Mouse (Mus musculus) B cell, adult 67 days (primary cell): ENCODE data around the gene 1810010H24Rik. TPM values are rescaled to one million over a fixed set of nuclear protein-coding genes. Genes with fewer than 3 reads are reported as not detected.

Source experiments
- total RNA-seq, 2 experiments: library from RNA; stranded (reverse); gene quantifications; 4 replicates each; pipeline ENCODE4 v1.2.4; 2023

The 1810010H24Rik gene
- total RNA-seq = 1 to 10 TPM; 6.4 to 6.6 TPM

DNA sequence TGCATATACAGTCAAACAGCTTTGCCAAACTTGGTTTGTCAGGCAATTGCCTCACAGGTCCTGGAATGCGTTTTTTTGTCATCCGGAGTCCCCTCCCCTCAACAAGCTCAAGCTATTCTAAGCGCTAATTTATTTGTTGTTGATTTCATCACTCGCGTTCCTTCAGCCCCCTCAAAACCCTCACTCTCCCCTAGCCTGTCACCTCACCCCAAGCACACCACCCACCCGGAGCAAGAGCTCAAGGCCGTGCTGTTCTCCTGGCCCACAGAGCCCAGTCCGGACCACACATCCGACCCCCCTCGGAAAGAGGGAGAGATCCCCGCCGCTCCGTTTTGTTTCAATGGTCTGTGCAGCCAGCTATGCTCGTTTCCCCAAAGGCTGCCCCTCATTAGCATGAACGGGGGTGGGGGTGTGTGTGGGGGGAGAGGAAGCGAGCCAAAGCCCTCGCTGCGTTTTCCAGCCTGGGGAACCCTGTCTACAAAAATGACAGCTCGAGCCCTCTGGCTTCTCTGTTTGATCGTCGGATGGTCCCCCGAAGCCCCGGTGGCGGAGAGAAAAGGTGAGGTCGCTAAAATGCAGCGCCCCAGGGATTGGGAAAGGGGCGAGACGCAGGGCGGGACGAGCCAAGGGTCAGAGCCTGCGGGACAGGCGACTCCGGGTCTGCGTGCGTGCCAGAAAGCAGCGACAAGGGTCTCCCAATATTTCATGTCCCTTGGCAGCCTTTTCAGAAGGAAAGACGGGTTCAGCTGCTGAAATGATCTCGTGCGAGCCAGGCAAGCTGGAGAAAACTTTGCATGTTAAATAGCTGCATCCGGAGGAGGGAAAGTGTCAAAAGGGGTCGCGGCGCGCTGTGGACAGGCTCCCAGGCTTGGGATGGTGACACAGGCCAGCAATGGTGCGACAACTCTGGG, at the start of gene 1810010H24Rik:
Gene 1810010H24Rik (plus strand): TSS at position 271 of the 911 bp plus-strand sequence.

DNA sequence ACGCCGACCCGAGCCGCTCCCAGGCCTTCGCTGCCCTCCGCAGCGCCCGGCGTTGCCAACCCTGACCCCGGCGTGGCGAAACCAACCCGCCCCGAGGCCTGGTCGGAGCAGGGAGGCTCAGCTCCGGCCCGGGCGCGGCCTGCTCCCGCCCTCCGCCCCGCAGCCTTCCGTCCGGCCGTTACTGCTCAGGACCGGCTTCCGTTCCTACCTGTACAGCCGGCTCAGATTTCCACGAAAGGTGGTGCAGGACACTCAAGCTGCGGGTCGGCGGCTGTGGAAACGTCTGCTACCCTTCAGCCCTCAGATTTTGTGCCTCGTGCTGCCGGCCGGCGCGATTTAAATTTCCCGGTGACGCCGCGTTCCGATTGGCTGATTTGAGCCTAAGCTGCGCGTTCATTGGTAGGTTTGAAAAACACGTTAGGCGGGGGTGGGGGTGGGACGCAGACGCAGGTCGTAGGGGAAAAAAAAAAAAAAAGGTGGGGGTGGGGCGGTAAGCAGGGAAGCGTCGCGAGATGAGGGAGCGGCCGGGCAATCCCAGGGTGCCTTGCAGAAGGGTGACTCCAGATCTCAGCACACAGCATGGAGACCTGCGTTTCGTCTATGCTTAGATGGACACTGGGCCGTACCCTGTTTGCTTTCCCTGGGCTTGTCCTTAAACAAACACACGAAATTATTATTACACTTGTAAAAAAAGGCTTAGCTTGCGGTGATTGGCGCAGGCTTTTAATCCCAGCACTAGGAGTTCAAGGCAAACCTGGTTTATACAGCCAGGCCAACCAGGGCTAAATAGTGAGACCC, 26.1 kb upstream of the 1810010H24Rik start, which contains the start of gene Kpna2:
Gene Kpna2 (minus strand): TSS at position 391 of the 798 bp plus-strand sequence.

Other genes starting within 250 kb of the 1810010H24Rik start
- 10 to 100 TPM; 35.0 to 53.2 TPM for gene Polg2, start 246.1 kb upstream of the 1810010H24Rik start, total RNA-seq
- gene Ddx5, start 236.5 kb upstream of the 1810010H24Rik start, total RNA-seq = 1,000 to 10,000 TPM; 3,391 to 3,613 TPM
- 10 to 100 TPM; 28.2 to 29.9 TPM for gene Cep95, start 236.4 kb upstream of the 1810010H24Rik start, total RNA-seq
- 10 to 100 TPM; 48.3 to 60.2 TPM for gene Smurf2, start 105.0 kb upstream of the 1810010H24Rik start, total RNA-seq
- 10 to 100 TPM; 29.9 to 30.9 TPM for gene Kpna2, start 26.1 kb upstream of the 1810010H24Rik start, total RNA-seq
- gene Bptf, start 106.4 kb downstream of the 1810010H24Rik start, total RNA-seq = 100 to 1,000 TPM; 179 to 183 TPM
- gene Nol11, start 163.7 kb downstream of the 1810010H24Rik start, total RNA-seq = 10 to 100 TPM; 32.5 to 39.6 TPM